Mouse (Mus musculus): ENCODE data around the gene Mical1.

- TF ChIP-seq CTCF (IDR thresholded peaks at IDR 0.05; ENCODE audit: borderline replicate concordance, extremely low read depth, insufficient read depth, insufficient read length) = no peak
- TF ChIP-seq POLR2A (IDR thresholded peaks at IDR 0.05; ENCODE audit: borderline replicate concordance, extremely low read depth, insufficient read depth, insufficient read length, poor library complexity, severe bottlenecking) = no peak
Measured at GRCm38 (mm10) chr10:41451656-41452055, 24.5 kb upstream of the Mical1 start.
